Comparison of ENCODE assay signal across 26 mouse cellular contexts in genomic region chr8:76618721-76619120, GRCm38 (mm10).
"Had no signal": no experiment of that assay in that cellular context is flagged by ENCODE, and none has a peak within 500 bp of the region (broad histone marks: within the 10 kb centered on the region; RNA-seq: fewer than 3 reads in every experiment).

No protein-coding gene starts in this region.

- H3K27ac ChIP-seq: gastrocnemius, adult 2 months; heart, embryonic 10.5 days; hindbrain, embryonic 10.5 days; hindbrain, embryonic 12.5 days; hindbrain, embryonic 14.5 days; kidney, embryonic 15.5 days; kidney, postnatal 0 days; layer of hippocampus, adult 2 months; left cerebral cortex, adult 2 months; limb, embryonic 13.5 days; limb, embryonic 15.5 days; liver, embryonic 12.5 days; liver, embryonic 14.5 days had no signal

- ATAC-seq: hindbrain, embryonic 16.5 days; inflammation-experienced regulatory T-cells, adult 6 months; liver, embryonic 12.5 days had no signal

- DNase-seq: gastrocnemius, adult 2 months; gastrocnemius, postnatal 10 days; gastrocnemius, postnatal 25 days; heart, adult 18-20 months; heart, postnatal 10 days; heart, postnatal 4 days; kidney, adult 11 months; kidney, adult 2 months; kidney, adult 9 months; kidney, postnatal 14 days; kidney, postnatal 36 days had no signal

- H3K4me2 ChIP-seq: heart, embryonic 12.5 days; hindbrain, embryonic 12.5 days; hindbrain, embryonic 14.5 days; kidney, embryonic 15.5 days; limb, embryonic 13.5 days; limb, embryonic 15.5 days; liver, embryonic 12.5 days had no signal

- H3K4me1 ChIP-seq: heart, embryonic 10.5 days; heart, embryonic 12.5 days; kidney, embryonic 15.5 days; limb, embryonic 15.5 days; liver, embryonic 12.5 days had no signal

- H3K36me3 ChIP-seq: heart, embryonic 10.5 days; heart, embryonic 12.5 days; hindbrain, embryonic 10.5 days; hindbrain, embryonic 12.5 days; kidney, embryonic 15.5 days; limb, embryonic 13.5 days; limb, embryonic 15.5 days; liver, embryonic 12.5 days had no signal

- H3K9ac ChIP-seq: heart, embryonic 12.5 days; hindbrain, embryonic 12.5 days; hindbrain, embryonic 14.5 days; kidney, embryonic 15.5 days; limb, embryonic 13.5 days; limb, embryonic 15.5 days; liver, embryonic 12.5 days; liver, embryonic 14.5 days had no signal

- H3K9me3 ChIP-seq: heart, embryonic 10.5 days; heart, embryonic 12.5 days; hindbrain, embryonic 10.5 days; hindbrain, embryonic 12.5 days; kidney, embryonic 15.5 days; limb, embryonic 13.5 days; limb, embryonic 15.5 days; liver, embryonic 12.5 days had no signal

- H3K4me3 ChIP-seq: gastrocnemius, adult 2 months; heart, embryonic 10.5 days; heart, embryonic 12.5 days; hindbrain, embryonic 10.5 days; hindbrain, embryonic 12.5 days; kidney, embryonic 15.5 days; layer of hippocampus, adult 2 months; left cerebral cortex, adult 2 months; limb, embryonic 13.5 days; limb, embryonic 15.5 days; liver, embryonic 12.5 days had no signal

- H3K27me3 ChIP-seq: heart, embryonic 12.5 days; hindbrain, embryonic 12.5 days; kidney, embryonic 15.5 days; limb, embryonic 13.5 days; limb, embryonic 15.5 days; liver, embryonic 12.5 days had no signal
